Mouse (Mus musculus): ENCODE data around the gene Wbp1. TPM values are rescaled to one million over a fixed set of nuclear protein-coding genes. Genes with fewer than 3 reads are reported as not detected.

The Wbp1 gene
- total RNA-seq, 2 experiments from 2014 or later = 47.4 to 52.5 TPM

DNA sequence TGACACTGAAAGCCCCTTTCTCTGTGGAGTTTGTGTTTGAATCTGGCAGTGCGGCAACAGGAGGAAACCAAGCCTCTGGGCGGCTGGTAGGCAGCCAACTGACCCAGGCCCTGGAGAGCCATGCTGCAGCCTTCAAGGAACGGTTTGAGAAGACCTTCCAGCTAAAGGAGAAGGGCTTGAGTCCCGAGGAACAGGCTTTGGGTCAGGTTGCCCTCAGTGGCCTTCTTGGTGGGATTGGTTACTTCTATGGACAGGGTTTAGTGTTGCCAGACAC lies 4.3 kb downstream of the Wbp1 start:
- no peak for DNase-seq (ENCODE audit: low spot score in 2 of 2)

DNA sequence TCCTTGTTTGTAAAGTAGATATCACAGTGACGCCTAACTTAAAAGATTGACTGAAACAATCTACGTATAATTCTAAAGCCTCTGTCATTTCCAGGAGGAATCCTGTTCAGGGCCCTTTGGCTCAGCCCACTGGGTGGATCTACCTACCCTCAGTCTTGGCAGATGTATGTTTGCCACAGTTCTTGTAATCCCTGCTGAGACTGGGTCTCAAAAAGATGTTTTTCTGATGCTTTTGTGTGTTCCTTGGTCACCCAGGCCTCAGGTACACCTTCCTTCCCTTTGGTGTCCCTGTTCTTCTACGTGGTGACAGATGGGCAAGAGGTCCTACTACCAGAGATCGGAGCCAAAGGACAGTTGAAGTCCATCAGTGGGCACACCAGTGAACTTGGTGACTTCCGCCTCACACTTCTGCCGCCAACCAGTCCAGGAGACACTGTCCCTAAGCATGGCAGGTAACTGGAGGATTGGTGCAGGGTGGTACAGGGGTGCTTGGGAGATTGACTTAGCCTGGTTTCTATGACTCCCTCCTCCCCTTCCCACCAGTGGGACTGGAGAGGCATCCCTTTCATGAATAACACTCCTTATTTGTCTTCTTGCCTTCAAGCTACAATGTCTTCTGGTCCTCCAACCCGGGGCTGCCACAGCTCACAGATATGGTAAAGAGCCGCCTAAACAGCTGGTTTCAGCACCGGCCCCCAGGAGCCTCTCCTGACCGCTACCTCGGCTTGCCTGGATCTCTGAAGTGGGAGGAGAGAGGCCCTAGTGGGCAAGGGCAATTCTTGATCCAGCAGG lies 4.8 kb downstream of the Wbp1 start:
- DNase-seq (ENCODE audit: low spot score in 2 of 2) = no peak

DNA sequence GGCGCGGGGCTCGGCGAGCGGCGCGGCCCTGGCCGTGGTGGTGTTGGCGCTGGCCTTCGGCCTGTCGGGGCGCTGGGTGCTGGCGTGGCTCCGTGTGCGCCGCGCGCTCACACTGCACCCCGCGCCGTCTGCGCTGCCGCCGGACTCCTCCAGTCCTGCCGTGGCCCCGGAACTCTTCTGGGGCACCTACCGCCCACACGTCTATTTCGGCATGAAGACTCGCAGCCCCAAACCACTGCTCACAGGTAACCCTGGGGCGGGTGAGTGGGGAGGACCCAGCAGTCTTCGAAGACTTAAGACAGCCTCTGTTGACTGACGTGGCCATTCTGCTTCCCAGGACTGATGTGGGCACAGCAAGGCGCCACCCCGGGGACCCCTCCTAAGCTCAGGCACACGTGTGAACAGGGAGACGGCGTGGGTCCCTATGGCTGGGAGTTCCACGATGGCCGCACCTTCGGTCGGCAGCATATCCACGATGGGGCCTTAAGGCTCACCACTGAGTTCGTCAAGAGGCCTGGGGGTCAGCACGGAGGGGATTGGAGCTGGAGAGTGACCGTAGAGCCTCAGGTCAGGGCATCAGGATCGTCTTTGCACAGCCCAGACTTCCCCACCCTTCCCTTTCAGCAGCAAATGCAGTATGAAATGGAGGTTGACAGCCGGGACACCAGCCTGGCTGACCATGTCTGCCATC lies 5.5 kb downstream of the Wbp1 start:
- no peak for DNase-seq (ENCODE audit: low spot score in 2 of 2)

DNA sequence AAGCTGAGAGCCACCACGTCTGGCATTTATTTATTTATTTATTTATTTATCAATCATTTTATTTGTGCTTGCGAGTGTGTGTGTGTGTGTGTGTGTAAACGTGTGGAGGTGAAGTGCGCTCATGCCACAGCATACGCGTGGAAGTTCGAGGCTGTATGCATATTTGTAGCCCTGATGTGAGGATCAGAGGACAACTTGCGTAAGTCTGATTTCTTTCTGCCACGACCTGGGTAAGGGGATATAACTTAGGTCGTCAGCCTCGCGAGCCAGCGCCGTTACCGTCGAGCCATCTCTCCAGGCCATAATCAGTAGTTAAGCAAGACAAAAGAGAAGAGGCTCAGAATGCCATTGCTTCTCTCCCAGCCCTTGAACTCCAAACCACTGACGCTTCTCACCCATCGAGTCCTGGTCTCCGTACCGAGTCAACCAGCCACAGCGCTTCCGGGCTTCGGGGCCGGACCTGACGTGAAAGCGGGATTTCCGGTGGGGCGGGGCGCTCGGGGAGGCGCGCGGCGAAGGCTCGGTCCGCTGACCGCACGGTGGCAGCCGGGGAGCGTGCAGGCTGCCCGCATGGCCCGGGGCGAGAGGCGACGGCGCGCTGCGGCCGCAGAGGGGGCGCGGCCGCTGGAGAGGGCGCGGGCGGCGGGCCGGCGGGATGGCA lies 6.2 kb downstream of the Wbp1 start, which contains the start of gene Mogs:
Gene Mogs, plus strand, starts transcription at position 486 of the 661 bp plus-strand sequence.
- peak; percentile 88 to 93 for DNase-seq (ENCODE audit: low spot score in 2 of 2)

DNA sequence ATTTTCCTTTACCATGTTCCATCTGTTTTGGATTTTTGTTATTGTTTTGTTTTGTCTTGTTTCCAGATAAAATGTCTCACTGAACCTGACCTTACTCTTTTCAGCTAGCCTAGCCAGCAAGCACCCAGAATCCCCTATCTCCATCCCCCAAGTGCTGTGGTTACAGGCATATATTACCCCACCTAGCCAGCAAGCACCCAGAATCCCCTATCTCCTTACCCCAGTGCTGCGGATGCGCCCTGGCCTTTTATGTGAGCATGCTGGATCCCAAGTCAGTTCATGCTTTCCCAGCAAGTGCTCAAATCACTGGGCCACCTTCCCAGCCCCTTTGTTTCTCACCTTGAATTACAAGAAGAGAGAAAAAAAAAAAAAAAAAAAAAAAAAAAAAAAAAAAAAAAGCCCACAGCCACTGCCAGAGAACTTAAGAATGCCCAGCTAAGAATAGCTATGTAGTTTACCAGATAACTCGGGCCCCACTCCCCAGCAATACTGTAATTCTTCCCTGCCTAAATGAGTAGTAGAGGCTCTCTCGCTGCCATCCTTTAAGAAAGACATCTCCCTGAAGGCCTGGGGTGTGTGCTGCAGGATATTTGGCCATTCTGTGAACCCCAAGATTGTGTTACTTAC lies 9.7 kb downstream of the Wbp1 start:
- no peak for DNase-seq (ENCODE audit: low spot score in 2 of 2)

DNA sequence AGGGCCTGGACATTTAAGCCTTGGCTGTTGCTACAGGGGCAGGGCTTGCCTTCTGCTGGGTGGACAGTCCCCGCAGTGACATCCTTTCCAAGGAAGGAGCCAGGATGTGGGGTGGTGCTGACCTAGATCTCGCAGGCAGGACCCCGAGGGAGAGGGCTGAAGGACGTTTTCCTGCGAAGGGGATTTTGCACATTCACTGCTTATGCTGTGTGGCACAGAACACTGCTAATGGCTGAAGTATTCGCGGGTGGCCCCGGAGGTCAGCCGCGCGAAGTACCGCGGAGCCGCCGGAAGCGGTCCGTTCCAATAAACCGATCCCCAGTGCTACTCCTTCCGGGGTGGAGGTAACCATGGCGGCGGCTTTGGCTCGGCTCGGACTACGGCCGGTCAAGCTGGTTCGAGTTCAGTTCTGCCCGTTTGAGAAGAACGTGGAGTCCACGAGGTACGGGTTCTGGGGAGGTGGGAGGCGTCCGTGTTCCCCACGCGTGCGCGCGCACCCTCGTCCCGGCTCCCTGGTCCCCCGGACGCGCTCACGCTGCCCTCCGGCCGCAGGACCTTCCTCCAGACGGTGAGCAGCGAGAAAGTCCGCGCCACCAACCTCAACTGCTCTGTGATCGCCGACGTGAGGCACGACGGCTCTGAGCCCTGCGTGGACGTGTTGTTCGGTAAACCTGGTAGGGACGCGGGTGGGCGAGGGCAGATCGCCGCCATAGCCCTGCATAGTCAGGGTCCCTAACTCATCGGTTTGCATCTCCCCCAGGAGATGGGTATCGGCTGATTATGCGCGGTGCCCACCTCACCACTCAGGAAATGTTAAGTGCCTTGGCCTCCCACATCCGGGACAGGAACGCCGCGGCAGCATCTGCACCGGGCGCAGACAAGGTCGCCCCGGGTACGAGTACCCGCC lies 12.3 kb downstream of the Wbp1 start, which contains the start of gene Mrpl53:
Gene Mrpl53, plus strand, starts transcription at position 279 of the 907 bp plus-strand sequence.
- DNase-seq (ENCODE audit: low spot score in 2 of 2) = peak; percentile 68 to 79

DNA sequence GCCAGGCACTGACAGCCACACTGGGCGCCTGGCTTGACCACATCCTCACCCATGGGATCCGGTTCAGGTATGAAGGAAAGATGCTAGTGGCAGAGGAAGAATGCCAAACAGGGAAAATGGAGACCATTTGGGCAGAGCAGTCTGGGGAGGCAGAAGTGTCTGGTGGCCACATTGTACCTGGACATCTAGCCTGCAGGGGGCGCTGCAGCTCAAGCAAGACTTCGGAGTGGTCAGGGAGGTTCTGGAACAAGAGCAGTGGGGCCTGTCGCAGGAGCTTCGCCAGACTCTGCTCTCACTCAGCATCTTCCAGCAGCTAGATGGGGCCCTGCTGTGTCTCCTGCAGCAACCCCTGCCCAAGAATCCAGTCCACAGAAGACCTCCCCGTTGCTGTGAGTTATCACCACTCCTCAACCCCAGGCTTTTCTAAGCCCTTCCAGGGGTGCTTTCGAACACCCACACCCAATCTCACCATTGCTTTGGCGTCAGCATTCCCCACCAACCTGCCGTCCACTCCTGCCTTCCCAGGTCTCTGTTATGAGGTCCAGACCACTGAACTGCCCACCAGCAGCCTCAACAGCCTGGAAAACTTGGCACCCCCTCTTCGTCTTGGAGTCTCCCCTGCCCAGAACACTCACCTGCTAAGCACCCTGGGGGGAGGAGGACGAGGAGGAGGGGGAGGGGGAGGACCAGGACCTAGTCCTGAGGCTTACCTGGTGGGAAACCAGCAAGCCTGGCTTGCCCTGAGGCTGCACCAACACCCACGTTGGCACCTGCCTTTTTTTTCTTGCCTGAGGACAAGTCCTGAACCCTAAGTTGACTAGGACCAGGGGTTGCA lies 13.6 kb downstream of the Wbp1 start:
- DNase-seq (ENCODE audit: low spot score in 2 of 2) = peak in 1 of 2 experiments; percentile 63

DNA sequence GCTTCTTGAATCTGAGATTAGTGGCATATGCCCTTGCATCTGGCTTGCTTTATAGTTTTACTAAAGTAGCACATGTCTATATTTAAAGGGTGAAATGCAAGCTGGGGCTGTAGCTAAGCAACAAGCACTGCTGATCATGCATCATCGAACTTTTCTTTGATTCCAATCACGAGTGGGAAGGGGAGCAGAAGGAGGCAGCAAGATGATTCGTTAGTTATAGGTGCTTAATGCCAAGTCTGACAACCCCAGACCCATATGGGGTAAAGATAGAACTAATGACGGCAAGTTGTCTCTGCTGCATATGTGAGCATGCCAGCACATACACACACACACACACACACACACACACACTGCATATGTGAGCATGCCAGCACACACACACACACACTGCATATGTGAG lies 17.2 kb downstream of the Wbp1 start:
- DNase-seq (ENCODE audit: low spot score in 2 of 2) = peak; percentile 62 to 76

DNA sequence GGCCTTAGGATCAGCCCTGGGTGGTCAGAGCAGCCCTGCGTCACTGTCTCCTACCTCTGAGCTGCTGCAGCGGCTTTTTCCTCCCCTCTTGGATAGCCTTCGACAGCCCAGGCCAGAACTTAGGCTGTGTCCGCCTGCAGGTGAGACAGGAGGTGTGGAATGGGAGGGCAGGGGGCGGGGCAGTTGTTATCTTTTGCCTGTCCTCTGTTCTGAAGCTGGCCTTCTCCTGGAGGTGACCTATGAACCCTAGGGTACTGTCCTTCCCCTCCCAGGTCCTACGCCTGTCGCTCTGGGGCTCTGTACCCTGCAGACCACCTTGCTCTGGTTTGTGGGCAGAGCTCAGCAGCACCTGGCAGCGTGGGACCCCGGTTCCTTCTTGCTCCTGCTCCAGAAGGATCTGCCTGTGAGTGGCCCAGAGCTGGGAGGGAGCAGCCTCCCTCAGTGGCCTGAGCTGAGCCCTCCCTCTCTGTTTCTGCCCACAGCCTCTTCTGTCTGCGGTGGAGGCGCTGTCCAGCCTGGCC lies 18.2 kb downstream of the Wbp1 start:
- DNase-seq (ENCODE audit: low spot score in 2 of 2) = no peak

DNA sequence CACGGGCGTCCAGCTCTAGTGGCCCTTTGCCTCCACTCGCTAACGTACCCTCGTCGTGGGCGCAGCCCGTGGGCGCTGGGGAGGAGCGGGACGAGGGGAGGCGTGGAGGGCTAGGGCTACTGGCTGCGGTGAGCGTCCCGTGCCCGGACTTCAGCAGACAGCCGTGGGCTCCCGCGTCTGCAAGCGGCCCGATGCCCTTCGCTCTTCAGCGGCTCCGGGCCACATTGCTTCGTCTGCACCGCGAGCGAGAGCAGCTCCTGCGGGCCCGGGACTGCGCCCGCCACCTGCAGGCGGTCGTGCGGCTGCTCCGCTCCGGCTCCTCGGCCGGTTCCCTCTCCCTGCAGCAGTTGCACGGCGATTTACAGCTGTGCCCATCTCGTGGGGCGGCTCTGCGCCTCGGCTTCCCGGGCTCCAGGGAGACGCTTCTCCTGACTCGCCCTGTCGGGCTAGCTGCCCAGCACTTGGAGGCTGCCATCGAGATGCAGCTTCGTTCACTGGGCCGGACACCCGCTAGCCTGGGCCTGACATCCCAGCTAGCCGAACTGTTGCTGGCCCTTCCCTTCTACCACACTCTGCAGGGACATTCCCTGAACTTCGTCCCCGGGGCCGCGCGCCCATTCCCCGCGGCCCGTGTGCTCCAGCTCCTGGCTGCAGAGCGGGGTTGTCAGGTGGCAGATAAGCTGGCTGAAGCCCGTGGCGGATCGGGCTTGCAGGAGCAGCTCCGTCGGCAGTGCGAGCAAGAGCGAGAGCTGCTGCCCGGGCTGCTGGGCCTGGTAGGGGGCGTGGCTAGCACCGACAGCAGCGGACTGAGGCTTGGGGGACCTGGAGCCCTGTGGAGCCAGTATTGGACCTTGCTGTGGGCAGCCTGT lies 19.4 kb downstream of the Wbp1 start:
- DNase-seq (ENCODE audit: low spot score in 2 of 2) = peak in 1 of 2 experiments; percentile 68

DNA sequence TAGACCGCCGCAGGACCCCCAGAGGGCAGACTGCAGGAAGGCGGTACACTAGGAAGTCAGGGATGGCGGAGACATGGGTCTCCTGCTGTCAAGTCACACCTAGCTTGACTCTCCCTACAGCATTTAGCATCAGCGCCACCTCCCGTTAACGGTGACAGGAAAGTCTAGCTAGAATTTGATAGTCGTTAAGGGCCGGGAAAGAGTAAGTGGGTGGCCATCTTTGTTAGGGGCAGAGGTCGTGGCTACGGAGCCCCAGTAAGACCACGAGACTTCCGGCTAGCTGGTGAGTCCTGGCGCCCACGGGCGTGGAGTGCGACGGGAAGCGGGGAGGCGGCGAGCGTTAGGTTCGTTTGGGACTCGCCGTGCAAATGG lies 20.1 kb downstream of the Wbp1 start, which contains the start of the genes Ccdc142 and Gm42688:
Gene Ccdc142, plus strand, starts transcription at position 286 of the 372 bp plus-strand sequence.
Gene Gm42688, plus strand, starts transcription at position 302 of the 372 bp plus-strand sequence.
- DNase-seq (ENCODE audit: low spot score in 2 of 2) = peak; percentile 87 to 95

DNA sequence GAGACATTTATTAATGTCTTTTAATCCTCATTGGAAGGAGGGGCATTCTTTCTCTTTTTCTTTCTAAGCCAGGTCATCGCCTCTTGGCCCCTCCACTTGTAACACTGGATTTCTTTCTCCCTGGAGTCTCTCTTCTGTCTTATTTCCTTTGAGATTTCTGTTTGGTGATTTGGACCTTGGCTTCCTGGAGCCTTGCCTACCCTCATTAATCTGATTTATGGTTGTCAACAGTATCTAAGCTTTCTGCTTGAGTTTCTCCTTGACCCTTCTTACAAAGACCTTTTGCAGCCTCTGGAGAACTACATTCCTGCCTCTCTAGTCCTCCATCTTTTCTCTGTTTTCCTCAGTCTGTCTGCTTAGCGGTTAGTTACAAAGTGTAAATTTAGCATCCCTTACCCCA lies 22.9 kb downstream of the Wbp1 start:
- DNase-seq (ENCODE audit: low spot score in 2 of 2) = no peak

DNA sequence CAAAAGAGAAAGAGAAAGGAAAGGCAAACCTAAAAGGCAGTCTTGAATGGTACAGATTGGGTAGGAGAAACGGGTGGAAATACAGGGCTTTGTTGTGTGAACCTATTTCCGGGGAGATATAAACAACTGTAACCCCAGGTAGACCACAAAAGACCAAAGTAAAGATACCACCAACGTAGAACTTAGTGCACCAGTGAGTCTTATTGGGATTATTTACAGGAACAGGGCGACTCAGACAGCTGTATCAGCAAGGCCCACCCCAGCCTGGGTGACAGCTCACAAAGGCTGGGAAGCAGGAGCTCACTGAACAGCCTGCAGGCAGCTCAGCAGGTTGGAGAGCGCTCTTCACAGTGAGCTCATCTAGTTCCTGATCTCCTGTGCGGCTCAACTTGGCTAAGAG lies 25.4 kb downstream of the Wbp1 start:
- no peak for DNase-seq (ENCODE audit: low spot score in 2 of 2)

DNA sequence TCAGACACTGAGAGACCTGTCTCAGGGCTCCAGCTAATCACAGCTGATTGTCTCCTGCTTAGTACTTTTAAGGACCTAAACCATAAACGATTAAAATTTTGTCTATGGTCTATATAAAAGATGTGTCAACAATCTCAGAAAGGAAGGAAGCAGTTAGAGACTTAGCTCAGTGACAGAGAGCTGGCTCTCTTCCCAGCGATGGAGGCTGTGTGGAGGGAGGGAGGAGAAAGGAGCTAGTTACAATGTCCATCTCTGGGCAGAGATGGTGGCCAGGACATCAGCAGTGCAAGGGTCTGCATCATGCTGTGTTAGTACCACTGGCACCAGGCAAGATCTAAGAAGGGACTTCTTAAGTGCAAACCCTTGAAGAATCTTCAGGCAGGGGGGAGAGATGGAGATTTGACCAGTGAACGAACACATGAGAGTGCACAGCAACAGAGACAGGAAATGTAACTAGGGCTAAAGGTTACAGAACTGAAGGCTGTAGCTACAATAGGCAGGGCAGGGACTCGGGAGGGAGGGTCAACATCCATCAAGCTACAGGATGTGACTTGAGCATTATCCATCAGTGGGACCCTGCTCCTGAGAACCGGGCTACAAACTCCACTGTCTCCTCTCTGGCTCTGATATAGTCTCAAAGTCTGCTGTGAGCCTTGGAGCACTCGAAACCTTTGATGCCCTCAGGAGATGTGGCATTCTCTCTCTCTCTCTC lies 28.8 kb downstream of the Wbp1 start:
- no peak for DNase-seq (ENCODE audit: low spot score in 2 of 2)

DNA sequence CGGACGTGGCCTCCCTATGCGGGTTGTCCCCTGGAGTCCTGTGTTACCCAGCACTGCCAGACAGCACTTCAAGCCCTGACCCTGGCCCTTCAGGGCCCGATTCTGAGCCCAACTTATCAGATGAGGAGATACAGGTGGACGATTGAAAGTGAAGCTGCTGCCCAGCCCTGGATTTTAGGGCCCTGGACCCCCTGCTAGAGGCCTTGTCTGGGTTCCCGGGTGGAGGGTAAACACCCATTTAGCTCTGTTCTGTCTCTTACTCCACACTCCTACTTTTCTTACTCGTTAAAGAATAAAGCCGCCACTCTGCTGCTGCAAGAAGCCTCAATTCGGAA lies 33.5 kb downstream of the Wbp1 start:
- DNase-seq (ENCODE audit: low spot score in 2 of 2) = no peak

DNA sequence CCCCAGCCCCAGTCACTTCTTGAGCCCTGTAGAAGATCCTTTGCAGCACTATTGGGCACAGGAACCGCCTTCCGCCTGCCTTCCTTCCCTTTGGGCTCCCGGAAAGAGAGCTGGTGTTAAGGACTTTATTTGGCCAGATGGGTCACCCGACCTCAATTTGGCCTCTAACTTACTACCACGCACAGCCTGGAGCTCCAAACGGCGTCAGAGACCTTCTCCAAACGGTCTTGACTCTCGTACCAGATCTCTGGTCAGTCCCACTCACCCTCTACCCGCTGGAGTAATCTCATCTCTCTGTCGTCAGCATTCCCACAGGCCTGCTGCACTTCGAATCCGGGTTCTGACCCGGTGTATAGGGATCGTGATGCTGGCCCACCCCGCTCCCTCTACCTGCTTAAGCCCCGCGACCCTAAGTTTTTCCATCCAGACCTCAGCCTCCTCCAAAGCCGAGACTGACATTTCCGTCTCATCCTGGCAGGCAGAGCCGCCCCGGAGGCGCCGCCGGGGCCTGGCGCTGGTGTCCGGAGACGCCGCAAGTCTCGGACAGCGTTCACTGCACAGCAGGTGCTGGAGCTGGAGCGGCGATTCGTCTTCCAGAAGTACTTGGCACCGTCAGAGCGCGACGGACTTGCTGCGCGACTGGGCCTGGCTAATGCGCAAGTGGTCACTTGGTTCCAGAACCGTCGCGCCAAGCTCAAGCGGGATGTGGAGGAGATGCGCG lies 34.0 kb downstream of the Wbp1 start:
- DNase-seq (ENCODE audit: low spot score in 2 of 2) = no peak

Measured in layer of hippocampus, adult 18-20 months (tissue).